Mouse (Mus musculus) cerebellum, adult 9-10 months (tissue): ENCODE results near the gene Trpm2.
"Not testable (repeated sequence)": the region's sequence is repeated elsewhere in the genome, so short reads cannot be mapped to it uniquely, and the experiment has no call there.

Experiments used
- DNase-seq: peaks from one replicate; pipeline ENCODE4 v3.0.0; 2022

Gene Trpm2

GRCm38 (mm10) chr10:77970481-77970880 is at the start of gene Trpm2:
Gene Trpm2 (minus strand): TSS chr10:77970563.
- DNase-seq: no peak

DNA sequence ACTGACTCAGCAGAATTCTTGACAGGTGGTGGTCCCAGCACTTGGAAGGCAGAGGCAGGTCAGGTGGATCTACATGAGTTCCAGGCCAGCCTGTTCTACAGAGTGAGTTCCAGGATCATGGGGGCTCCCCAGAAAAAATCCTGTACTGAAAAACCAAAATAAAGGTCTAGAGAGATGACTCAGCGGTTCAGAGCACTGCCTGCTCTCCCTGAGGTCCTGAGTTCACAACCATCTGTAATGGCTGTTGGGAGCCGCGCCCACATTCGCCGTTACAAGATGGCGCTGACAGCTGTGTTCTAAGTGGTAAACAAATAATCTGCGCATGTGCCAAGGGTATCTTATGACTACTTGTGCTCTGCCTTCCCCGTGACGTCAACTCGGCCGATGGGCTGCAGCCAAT is 49.6 kb upstream of the Trpm2 start:
- DNase-seq: not testable (repeated sequence)

DNA sequence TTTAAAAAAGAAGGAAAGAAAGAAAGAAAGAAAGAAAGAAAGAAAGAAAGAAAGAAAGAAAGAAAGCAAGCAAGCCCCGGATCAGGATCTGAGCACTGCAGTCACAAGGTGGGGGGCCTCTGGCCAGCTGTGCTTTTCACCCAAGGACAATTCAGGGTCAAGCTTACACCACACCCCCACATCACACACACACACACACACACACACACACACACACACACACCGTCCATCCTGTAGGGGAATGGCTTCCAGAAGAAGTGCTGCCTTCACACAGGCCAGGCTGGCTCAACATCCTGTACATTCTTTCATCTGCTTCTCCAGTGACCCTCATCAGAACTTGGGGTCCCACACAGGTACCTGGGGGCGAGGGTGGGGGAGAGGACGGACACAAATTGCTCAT is 48.9 kb upstream of the Trpm2 start:
- DNase-seq: no peak

DNA sequence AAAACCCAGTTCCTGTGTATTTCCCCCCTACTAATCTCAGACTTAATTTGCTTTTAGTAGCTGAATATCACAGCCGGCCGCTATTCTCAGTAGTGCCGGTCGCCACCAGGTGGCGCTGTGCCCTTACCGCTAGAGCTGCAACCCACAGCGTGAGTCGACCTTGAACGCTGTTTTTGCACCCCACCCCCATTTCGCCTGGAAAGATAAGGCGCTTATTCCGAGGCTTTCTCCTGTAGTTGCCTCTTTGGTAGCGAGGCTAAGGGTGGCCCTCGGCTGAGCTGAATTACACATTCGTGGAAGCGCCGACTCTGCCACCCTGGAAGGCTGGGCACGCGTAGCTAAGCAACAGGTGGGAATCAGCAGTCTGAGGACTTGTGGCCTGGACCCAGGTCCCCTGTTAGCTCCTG is 48.4 kb upstream of the Trpm2 start:
- peak; percentile 73 for DNase-seq

DNA sequence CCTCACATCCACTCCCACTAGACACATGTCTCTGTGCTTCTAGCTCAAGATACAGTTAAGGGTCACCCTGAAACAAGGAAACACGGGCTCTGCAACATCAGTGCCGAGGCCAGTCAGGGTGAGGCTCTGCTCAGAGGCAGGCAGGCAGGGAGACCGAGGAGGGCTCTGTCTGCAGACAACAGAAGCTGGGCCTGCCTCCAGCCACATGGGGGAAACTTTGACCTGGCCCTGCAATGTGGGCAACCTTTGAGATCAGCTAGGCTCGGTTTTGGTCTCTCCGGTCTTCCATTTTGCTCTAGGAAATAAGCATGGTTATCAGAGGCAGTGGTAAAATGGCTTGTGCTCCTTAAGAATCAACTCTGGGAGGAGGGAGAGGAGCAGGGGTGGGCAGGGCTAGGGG is 46.0 kb upstream of the Trpm2 start:
- no peak for DNase-seq

GRCm38 (mm10) chr10:78015489-78015888 is 45.1 kb upstream of the Trpm2 start:
- no peak for DNase-seq

DNA sequence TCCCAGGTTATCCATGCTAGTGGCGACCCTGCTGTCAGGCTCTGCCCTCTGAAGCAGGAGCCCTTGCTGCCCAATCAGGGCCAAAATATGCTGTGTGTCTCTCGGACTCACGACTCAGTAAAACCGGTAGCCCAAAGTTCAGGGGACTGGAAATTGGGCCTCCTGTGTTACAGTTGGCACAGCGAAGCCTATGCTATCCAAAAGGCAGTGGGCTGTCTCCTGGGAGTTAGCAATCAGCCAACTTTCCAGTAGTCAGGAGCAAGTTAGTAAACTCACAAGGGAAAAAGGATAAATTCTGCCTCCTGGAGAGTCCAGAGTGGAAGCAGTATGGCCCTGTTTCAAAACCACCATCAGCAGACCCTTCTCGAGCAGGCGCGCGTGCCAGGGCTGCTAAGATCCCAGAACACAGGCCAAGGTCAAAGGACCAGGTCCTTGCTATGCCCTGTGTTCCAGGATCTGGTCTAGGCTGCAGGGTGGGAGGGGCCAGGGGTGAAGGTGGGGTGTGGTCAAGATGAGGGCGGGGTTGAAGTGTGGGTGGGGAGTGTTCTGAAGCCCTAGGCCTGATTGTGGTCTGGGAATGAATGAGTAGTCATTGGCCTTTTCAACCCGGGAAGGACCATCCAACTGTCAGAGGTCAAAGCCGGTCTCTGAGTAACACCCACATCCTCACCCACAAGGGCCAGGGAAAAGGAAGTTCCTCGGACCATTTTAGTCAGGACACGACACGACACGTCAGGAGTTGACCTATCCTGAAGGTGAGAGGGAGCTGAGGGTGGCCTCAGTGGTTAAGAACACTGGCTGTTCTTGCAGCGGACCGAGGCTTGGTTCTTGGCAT is 42.5 kb upstream of the Trpm2 start:
- no peak for DNase-seq

DNA sequence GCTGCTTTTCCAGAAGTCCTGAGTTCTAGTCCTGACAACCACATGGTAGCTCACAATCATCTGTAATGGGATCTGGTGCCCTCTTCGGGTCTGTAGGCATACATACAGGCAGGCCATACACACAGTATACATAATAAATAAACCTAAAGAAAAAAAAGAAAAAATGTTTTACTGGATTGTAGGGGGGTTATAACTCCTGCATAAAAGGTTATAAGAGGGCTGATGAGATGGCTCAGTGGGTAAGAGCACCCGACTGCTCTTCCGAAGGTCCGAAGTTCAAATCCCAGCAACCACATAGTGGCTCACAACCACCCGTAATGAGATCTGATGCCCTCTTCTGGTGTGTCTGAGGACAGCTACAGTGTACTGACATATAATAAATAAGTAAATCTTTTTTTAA is 40.8 kb upstream of the Trpm2 start:
- DNase-seq: not testable (repeated sequence)

GRCm38 (mm10) chr10:78010335-78010734 is 40.0 kb upstream of the Trpm2 start:
- no peak for DNase-seq

- DNase-seq: no peak
Observed at GRCm38 (mm10) chr10:78009945-78010293, 39.6 kb upstream of the Trpm2 start, which contains the start of gene Pfkl. Gene Pfkl (minus strand): TSS chr10:78010083.

- peak; percentile 94 for DNase-seq
Observed at GRCm38 (mm10) chr10:78009184-78009944, 39.0 kb upstream of the Trpm2 start.

DNA sequence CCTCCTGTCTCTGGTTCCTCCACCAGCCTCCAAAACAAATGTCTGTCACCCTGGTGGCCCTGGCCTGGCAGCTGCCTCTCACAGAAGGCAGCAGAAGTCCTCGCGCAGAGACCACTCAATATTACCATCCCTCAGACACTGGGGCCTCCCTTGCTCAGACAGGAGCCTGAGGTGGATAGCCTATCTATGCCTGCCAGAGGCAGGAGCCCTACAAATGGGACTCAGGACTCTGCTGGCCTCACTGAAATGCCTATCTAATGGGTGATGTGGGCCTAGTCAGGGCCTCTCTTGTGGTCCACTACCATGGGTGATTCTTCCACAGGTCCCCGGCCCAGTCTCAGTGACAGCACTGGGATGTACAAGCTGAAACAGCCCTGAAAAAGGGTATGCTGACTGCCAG is 37.8 kb upstream of the Trpm2 start:
- no peak for DNase-seq

- DNase-seq: no peak
Observed at GRCm38 (mm10) chr10:78007203-78007602, 36.8 kb upstream of the Trpm2 start.

- no peak for DNase-seq
Observed at GRCm38 (mm10) chr10:78005791-78006438, 35.6 kb upstream of the Trpm2 start.

DNA sequence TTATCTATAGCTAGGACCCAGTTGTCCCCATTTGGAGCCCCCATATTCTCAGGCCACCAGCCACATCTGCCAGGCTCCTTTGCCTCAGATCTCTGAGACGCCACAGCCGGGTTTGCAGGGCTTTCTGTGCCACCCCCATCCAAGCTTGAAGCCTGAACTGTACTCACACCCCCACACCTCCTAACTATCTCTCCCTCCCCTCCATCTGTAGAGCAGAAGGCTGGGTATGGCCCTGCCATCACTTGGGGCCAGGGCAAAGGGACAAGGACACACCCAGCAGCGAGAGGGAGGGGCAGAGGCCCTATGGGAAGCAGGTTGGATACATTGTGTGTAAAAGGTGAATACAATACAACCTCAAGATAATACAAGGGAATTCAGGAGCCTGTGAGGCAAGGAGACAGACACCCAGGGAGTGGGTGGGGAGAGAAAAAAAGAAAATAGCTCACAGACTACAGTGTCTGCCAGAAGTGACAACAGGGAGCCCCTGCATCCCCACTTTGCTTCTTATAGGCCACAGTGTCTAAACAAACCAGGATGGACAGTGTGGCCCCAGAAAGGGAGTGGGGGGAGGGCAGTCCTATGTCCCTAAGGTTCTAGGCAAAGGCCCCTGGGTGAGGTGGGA is 34.2 kb upstream of the Trpm2 start:
- DNase-seq: no peak

- no peak for DNase-seq
Observed at GRCm38 (mm10) chr10:78002316-78002715, 32.0 kb upstream of the Trpm2 start.

DNA sequence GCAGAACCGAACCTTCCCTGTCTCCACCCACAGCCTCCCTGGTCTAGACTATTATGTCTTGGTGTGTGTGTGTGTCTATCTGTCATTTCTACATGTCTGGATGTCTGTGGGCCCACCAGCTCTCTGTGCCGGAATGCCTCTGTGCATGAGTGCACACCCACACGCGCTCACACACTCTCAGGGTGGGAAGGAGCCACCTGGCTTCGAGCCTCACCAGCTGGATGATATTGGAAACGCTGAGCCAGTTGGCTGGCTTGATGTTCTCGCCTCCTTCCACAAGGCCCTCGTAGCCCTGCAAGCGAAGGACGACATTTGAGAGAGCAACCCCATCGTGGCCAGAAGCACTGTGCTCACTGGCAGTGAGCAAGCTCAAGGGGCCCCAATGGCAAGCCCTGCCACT is 31.4 kb upstream of the Trpm2 start:
- no peak for DNase-seq

GRCm38 (mm10) chr10:78000200-78000599 is 29.8 kb upstream of the Trpm2 start:
- no peak for DNase-seq

DNA sequence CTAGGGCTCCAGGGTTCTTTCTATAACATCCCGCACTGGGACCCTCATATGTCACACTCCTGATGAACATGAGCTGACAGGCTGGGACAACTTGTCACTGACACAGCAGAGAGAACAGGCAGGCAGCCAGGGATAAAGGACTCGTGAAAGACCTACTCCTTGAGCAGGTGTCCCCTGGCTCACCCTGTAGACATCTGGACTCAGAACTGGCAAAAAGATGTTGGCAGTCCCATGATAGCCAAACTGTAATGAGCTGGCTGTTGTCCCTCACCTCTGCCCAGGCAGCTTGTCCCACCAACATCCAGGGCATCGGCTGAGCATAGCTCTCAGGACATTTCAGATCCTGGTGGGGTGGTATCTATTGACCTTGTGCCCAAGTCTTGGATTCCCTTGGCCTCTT is 25.3 kb upstream of the Trpm2 start:
- no peak for DNase-seq

DNA sequence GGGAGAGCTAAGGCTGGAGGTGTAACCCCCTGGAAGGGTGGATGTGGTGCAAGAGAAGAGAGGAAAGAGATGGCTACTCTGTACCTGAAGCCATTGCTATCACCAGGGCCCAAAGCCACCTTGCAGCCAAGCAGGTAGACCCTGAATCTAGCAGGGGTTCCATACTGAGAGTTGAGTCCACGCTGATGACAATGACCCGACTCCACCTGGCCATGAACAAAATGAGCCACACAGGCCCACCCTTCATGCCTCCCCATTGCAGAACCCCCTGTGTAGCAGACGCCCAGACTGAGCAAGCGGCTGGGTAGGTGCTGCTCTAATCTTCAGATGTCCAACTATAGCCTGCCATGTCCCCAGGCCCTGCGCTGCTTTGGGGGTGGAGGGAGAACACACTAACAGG is 15.4 kb upstream of the Trpm2 start:
- no peak for DNase-seq

- DNase-seq: peak; percentile 75
Observed at GRCm38 (mm10) chr10:77984660-77985059, 14.3 kb upstream of the Trpm2 start.

GRCm38 (mm10) chr10:77978351-77979350 is 8.3 kb upstream of the Trpm2 start, which contains the start of gene 1810043G02Rik:
Gene 1810043G02Rik (plus strand): TSS chr10:77978524.
- peak; percentile 99 for DNase-seq
